Mouse (Mus musculus): ENCODE data around the gene Lsamp. TPM values are rescaled to one million over a fixed set of nuclear protein-coding genes. Genes with fewer than 3 reads are reported as not detected.
A peak's percentile ranks its signal among the peaks of the same experiment; 100 is the strongest.

Lsamp gene
- total and polyA plus RNA-seq, 2 experiments from 2014 or later = 116 to 210 TPM

GRCm38 (mm10) chr16:41790016-41790415 is 1805.9 kb downstream of the Lsamp start:
- TF ChIP-seq CTCF (IDR thresholded peaks at IDR 0.05) = no peak
- no peak for DNase-seq (ENCODE audit: low spot score)
- ATAC-seq (ENCODE audit: low FRiP score) = no peak
- Histone ChIP-seq H3K9me3 (ENCODE audit: low read length) (no peaks in the 10 kb centered on the region), H3K9ac (replicated peaks; ENCODE audit: low read length, poor library complexity, severe bottlenecking) (no peak overlapping the region), H3K27me3 (ENCODE audit: insufficient read depth, low read length) (no peaks in the 10 kb centered on the region), H3K4me2 (ENCODE audit: low read depth, low read length, poor library complexity, severe bottlenecking) (no peak overlapping the region), H3K27ac (ENCODE audit: low read depth, low read length) (no peak overlapping the region), H3K36me3 (ENCODE audit: insufficient read depth, low read length) (no peaks in the 10 kb centered on the region), H3K4me3 (ENCODE audit: low read depth, low read length) (no peak overlapping the region), H3K4me1 (ENCODE audit: insufficient read depth, low read length) (no peaks in the 10 kb centered on the region)
- WGBS = 94% methylated on average over 2 of the region's 2 CpGs

- 75% methylated on average over 6 of the region's 6 CpGs for WGBS
- DNase-seq (ENCODE audit: low spot score) (peak; percentile 67), ATAC-seq (ENCODE audit: low FRiP score) (no peak)
- H3K27me3 ChIP-seq (ENCODE audit: insufficient read depth, low read length) = no peaks in the 10 kb centered on the region
- H3K4me2 ChIP-seq (ENCODE audit: low read depth, low read length, poor library complexity, severe bottlenecking) = no peak overlapping the region
- no peaks in the 10 kb centered on the region for H3K4me1 ChIP-seq (ENCODE audit: insufficient read depth, low read length)
- H3K36me3 ChIP-seq (ENCODE audit: insufficient read depth, low read length) = no peaks in the 10 kb centered on the region
- H3K9me3 ChIP-seq (ENCODE audit: low read length) = no peaks in the 10 kb centered on the region
- H3K9ac ChIP-seq (replicated peaks; ENCODE audit: low read length, poor library complexity, severe bottlenecking) = no peak overlapping the region
- no peak for TF ChIP-seq CTCF (IDR thresholded peaks at IDR 0.05)
- H3K4me3 ChIP-seq (ENCODE audit: low read depth, low read length) = no peak overlapping the region
- no peak overlapping the region for H3K27ac ChIP-seq (ENCODE audit: low read depth, low read length)
Measured at GRCm38 (mm10) chr16:41820369-41820768, 1836.2 kb downstream of the Lsamp start.

- no peak overlapping the region for H3K27ac ChIP-seq (ENCODE audit: low read depth, low read length)
- no peak for DNase-seq (ENCODE audit: low spot score)
- H3K9me3 ChIP-seq (ENCODE audit: low read length) = no peaks in the 10 kb centered on the region
- H3K4me1 ChIP-seq (ENCODE audit: insufficient read depth, low read length) = no peaks in the 10 kb centered on the region
- 60% methylated on average over 5 of the region's 5 CpGs for WGBS
- ATAC-seq (ENCODE audit: low FRiP score) = no peak
- H3K36me3 ChIP-seq (ENCODE audit: insufficient read depth, low read length) = no peaks in the 10 kb centered on the region
- no peaks in the 10 kb centered on the region for H3K27me3 ChIP-seq (ENCODE audit: insufficient read depth, low read length)
- H3K4me3 ChIP-seq (ENCODE audit: low read depth, low read length) = no peak overlapping the region
- no peak overlapping the region for H3K9ac ChIP-seq (replicated peaks; ENCODE audit: low read length, poor library complexity, severe bottlenecking)
- no peak overlapping the region for H3K4me2 ChIP-seq (ENCODE audit: low read depth, low read length, poor library complexity, severe bottlenecking)
- TF ChIP-seq CTCF (IDR thresholded peaks at IDR 0.05) = no peak
Measured at GRCm38 (mm10) chr16:41826899-41827604, 1842.9 kb downstream of the Lsamp start.

- Histone ChIP-seq H3K27me3 (ENCODE audit: insufficient read depth, low read length) (no peaks in the 10 kb centered on the region), H3K27ac (ENCODE audit: low read depth, low read length) (no peak overlapping the region), H3K4me3 (ENCODE audit: low read depth, low read length) (no peak overlapping the region), H3K4me2 (ENCODE audit: low read depth, low read length, poor library complexity, severe bottlenecking) (no peak overlapping the region), H3K9me3 (ENCODE audit: low read length) (no peaks in the 10 kb centered on the region), H3K9ac (replicated peaks; ENCODE audit: low read length, poor library complexity, severe bottlenecking) (no peak overlapping the region), H3K4me1 (ENCODE audit: insufficient read depth, low read length) (no peaks in the 10 kb centered on the region), H3K36me3 (ENCODE audit: insufficient read depth, low read length) (no peaks in the 10 kb centered on the region)
- no peak for ATAC-seq (ENCODE audit: low FRiP score)
- no peak for TF ChIP-seq CTCF (IDR thresholded peaks at IDR 0.05)
- DNase-seq (ENCODE audit: low spot score) = no peak
- whole genome bisulfite sequencing = 73% methylated on average over 3 of the region's 3 CpGs
Measured at GRCm38 (mm10) chr16:41827605-41827948, 1843.4 kb downstream of the Lsamp start.

GRCm38 (mm10) chr16:41834637-41835036 is 1850.5 kb downstream of the Lsamp start:
- no peaks in the 10 kb centered on the region for H3K27me3 ChIP-seq (ENCODE audit: insufficient read depth, low read length)
- no peak overlapping the region for H3K4me2 ChIP-seq (ENCODE audit: low read depth, low read length, poor library complexity, severe bottlenecking)
- DNase-seq (ENCODE audit: low spot score) (no peak), ATAC-seq (ENCODE audit: low FRiP score) (no peak)
- H3K9ac ChIP-seq (replicated peaks; ENCODE audit: low read length, poor library complexity, severe bottlenecking) = no peak overlapping the region
- no peaks in the 10 kb centered on the region for H3K4me1 ChIP-seq (ENCODE audit: insufficient read depth, low read length)
- WGBS = 85% methylated on average over 3 of the region's 3 CpGs
- no peak for TF ChIP-seq CTCF (IDR thresholded peaks at IDR 0.05)
- H3K36me3 ChIP-seq (ENCODE audit: insufficient read depth, low read length) = no peaks in the 10 kb centered on the region
- H3K9me3 ChIP-seq (ENCODE audit: low read length) = no peaks in the 10 kb centered on the region
- H3K27ac ChIP-seq (ENCODE audit: low read depth, low read length) = no peak overlapping the region
- H3K4me3 ChIP-seq (ENCODE audit: low read depth, low read length) = no peak overlapping the region

GRCm38 (mm10) chr16:41835745-41836144 is 1851.6 kb downstream of the Lsamp start:
- Histone ChIP-seq H3K27ac (ENCODE audit: low read depth, low read length) (no peak overlapping the region), H3K4me3 (ENCODE audit: low read depth, low read length) (no peak overlapping the region), H3K9me3 (ENCODE audit: low read length) (no peaks in the 10 kb centered on the region), H3K27me3 (ENCODE audit: insufficient read depth, low read length) (no peaks in the 10 kb centered on the region), H3K36me3 (ENCODE audit: insufficient read depth, low read length) (no peaks in the 10 kb centered on the region), H3K4me1 (ENCODE audit: insufficient read depth, low read length) (no peaks in the 10 kb centered on the region), H3K9ac (replicated peaks; ENCODE audit: low read length, poor library complexity, severe bottlenecking) (no peak overlapping the region), H3K4me2 (ENCODE audit: low read depth, low read length, poor library complexity, severe bottlenecking) (no peak overlapping the region)
- peak; percentile 83 for TF ChIP-seq CTCF (IDR thresholded peaks at IDR 0.05)
- 59% methylated on average over 6 of the region's 6 CpGs for WGBS
- no peak for ATAC-seq (ENCODE audit: low FRiP score)
- peak; percentile 65 for DNase-seq (ENCODE audit: low spot score)

Data from midbrain, postnatal 0 days (tissue).